ENCODE assay signal across 8 mouse cellular contexts in genomic region chr4:131400756-131401155, GRCm38 (mm10).
DNase-seq lines count a peak whose midpoint lies in the region; ATAC-seq lines count a peak whose summit lies in the region.

No protein-coding gene starts in this region.

- no peak overlapping the region; the same call in 1 of the 2 replicates for H3K27ac ChIP-seq in hindbrain, embryonic 10.5 days
- no peak overlapping the region for H3K27ac ChIP-seq in hindbrain, embryonic 13.5 days

- ATAC-seq in hindbrain, embryonic 13.5 days (ENCODE audit: low FRiP score) = no peak
- ATAC-seq in monocyte, adult 5-6 weeks (replicated peaks; ENCODE audit: insufficient number of reproducible peaks, low FRiP score, low TSS enrichment, poor library complexity, severe bottlenecking) = no peak

- no peak overlapping the region for H3K4me3 ChIP-seq in hindbrain, embryonic 10.5 days
- H3K4me3 ChIP-seq in hindbrain, embryonic 13.5 days = no peak overlapping the region

- peak; percentile 66 for DNase-seq in hindbrain, embryonic 10.5 days (ENCODE audit: low spot score)
- peak; percentile 67 for DNase-seq in A20 (ENCODE audit: low read depth, low spot score)
- DNase-seq in adrenal gland, adult 18-20 months (ENCODE audit: low spot score in 2 of 2) = peak; percentile 74 to 75
- DNase-seq in embryo, embryonic 10 days (ENCODE audit: low spot score) = peak; percentile 62
- peak; percentile 63 to 86 for DNase-seq in kidney, postnatal 36 days
- peak; percentile 74 for DNase-seq in retina, embryonic 14.5 days (ENCODE audit: low spot score)

- no peak overlapping the region for H3K9ac ChIP-seq in hindbrain, embryonic 13.5 days

- 0 out of 2 replicates have a peak, but pooled peaks cover 2% of the 10 kb centered on the region for H3K9me3 ChIP-seq in hindbrain, embryonic 10.5 days
- no peaks in the 10 kb centered on the region for H3K9me3 ChIP-seq in hindbrain, embryonic 13.5 days

- H3K4me2 ChIP-seq in hindbrain, embryonic 13.5 days = no peak overlapping the region

- peaks cover 7% of the 10 kb centered on the region for H3K4me1 ChIP-seq in hindbrain, embryonic 10.5 days (replicated peaks)
- peaks cover 14% of the 10 kb centered on the region for H3K4me1 ChIP-seq in hindbrain, embryonic 13.5 days (replicated peaks)

- no peaks in the 10 kb centered on the region for H3K36me3 ChIP-seq in hindbrain, embryonic 10.5 days
- no peaks in the 10 kb centered on the region for H3K36me3 ChIP-seq in hindbrain, embryonic 13.5 days

- peaks cover 7% of the 10 kb centered on the region; the same call in 1 of the 2 replicates for H3K27me3 ChIP-seq in hindbrain, embryonic 10.5 days (ENCODE audit: insufficient read depth, poor library complexity, severe bottlenecking)
- peaks cover 15% of the 10 kb centered on the region for H3K27me3 ChIP-seq in hindbrain, embryonic 13.5 days

- 24% methylated on average over 11 of the region's 11 CpGs for WGBS in hindbrain, embryonic 10.5 days
- WGBS in hindbrain, embryonic 13.5 days = 20% methylated on average over 11 of the region's 11 CpGs
